Mouse (Mus musculus) lung, postnatal 0 days (tissue): Measurements from ENCODE around the gene Il17a. TPM values are rescaled to one million over a fixed set of nuclear protein-coding genes. Genes with fewer than 3 reads are reported as not detected.
"Not testable (repeated sequence)": the region's sequence is repeated elsewhere in the genome, so short reads cannot be mapped to it uniquely, and the experiment has no call there.

Source experiments
- ATAC-seq: fragments of 200-750 bp; cut with Nextera tagmentation; 2 replicates; pipeline ENCODE4 v1.8.0; 2017; ENCODE audit warnings: moderate library complexity
- DNase-seq: peaks from one replicate; pipeline ENCODE4 v3.0.0-alpha.2; 2016; ENCODE audit warnings: low spot score
- H3K27ac ChIP-seq: fragments of 300-500 bp; sonication (generic); 2 replicates; pipeline ENCODE4 v1.5.1; 2014; ENCODE audit warnings: antibody characterized with exemption, mild to moderate bottlenecking, low read length, mixed read lengths
- H3K27me3 ChIP-seq: fragments of 300-500 bp; sonication (generic); replicated peaks from 2 replicates; pipeline ENCODE4 v1.6.1; 2014; ENCODE audit warnings: low read length, mixed read lengths; ENCODE audit not compliant: insufficient read depth
- H3K36me3 ChIP-seq: fragments of 300-500 bp; sonication (generic); 2 replicates; pipeline ENCODE4 v1.6.1; 2014; ENCODE audit warnings: low read length, mixed read lengths; ENCODE audit not compliant: insufficient read depth
- H3K4me1 ChIP-seq: fragments of 300-500 bp; sonication (generic); 2 replicates; pipeline ENCODE4 v1.6.1; 2014; ENCODE audit warnings: antibody characterized with exemption, low read depth, low read length, mixed read lengths; ENCODE audit not compliant: insufficient read depth
- H3K4me2 ChIP-seq: fragments of 300-500 bp; sonication (generic); replicated peaks from 2 replicates; pipeline ENCODE4 v1.6.1; 2014; ENCODE audit warnings: low read depth, mild to moderate bottlenecking, low read length, moderate library complexity, mixed read lengths
- H3K4me3 ChIP-seq: fragments of 300-500 bp; sonication (generic); 2 replicates; pipeline ENCODE4 v1.5.1; 2014; ENCODE audit warnings: low read depth, low read length
- H3K9ac ChIP-seq: fragments of 300-500 bp; sonication (generic); replicated peaks from 2 replicates; pipeline ENCODE4 v1.6.1; 2014; ENCODE audit warnings: low read depth, mild to moderate bottlenecking
- H3K9me3 ChIP-seq: fragments of 300-500 bp; sonication (generic); 2 replicates; pipeline ENCODE4 v1.6.1; 2016; ENCODE audit warnings: low read length, mixed read lengths
- CTCF ChIP-seq: IDR thresholded peaks from 2 replicates; pipeline ENCODE4 v1.5.1; 2016; ENCODE audit warnings: antibody characterized with exemption, mild to moderate bottlenecking
- EP300 ChIP-seq: IDR thresholded peaks from 2 replicates; pipeline ENCODE4 v1.6.1; 2016; ENCODE audit warnings: antibody characterized with exemption, mild to moderate bottlenecking, control low read depth
- WGBS: fragments of 180-500 bp; shearing (Covaris S2); extraction: QIAGEN DNeasy Blood & Tissue Kit; methylation state at CpG from one replicate; pipeline ENCODE4 v1.1.7; 2014; 5-methylcytosine and 5-hydroxymethylcytosine counted together
- polyA plus RNA-seq: library from polyadenylated mRNA; unstranded; fragments of >200 nt; fragmentation: Nextera tagmentation; extraction: Ambion mirVana; gene quantifications from 2 replicates; pipeline ENCODE4 v1.2.1, GENCODE M21; 2015

Il17a gene
- polyA plus RNA-seq, 1 experiment from 2014 or later: not detected

DNA sequence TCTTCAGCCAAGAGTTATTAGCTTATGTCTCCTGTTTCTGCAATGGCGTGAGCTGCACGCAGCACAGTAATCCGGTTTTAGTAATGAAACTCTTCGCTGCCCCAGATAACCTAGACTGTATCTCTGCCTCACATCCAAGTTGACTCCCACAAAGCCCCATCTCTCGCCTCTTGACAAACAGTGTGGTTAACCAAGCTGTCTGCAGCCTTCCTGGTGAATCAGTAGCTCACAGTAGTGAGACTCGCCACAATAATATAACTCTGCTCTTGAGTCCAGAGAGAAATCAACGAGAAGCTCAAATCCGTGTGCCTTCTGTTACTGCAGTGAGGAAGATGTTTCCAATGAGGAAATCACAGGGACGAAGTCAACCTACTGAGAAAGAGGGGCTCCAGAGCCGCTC is 23.7 kb downstream of the Il17a start:
- H3K9me3 ChIP-seq: no peaks in the 10 kb centered on the region
- H3K27ac ChIP-seq: no peak overlapping the region
- DNase-seq (no peak), ATAC-seq (no peak)
- TF ChIP-seq EP300: no peak
- no peak for TF ChIP-seq CTCF
- no peaks in the 10 kb centered on the region for H3K36me3 ChIP-seq
- no peak overlapping the region for H3K4me3 ChIP-seq
- no peaks in the 10 kb centered on the region for H3K4me1 ChIP-seq
- H3K4me2 ChIP-seq: no peak overlapping the region
- H3K9ac ChIP-seq: no peak overlapping the region
- H3K27me3 ChIP-seq: no peaks in the 10 kb centered on the region
- 74% methylated on average over 10 of the region's 10 CpGs for WGBS

DNA sequence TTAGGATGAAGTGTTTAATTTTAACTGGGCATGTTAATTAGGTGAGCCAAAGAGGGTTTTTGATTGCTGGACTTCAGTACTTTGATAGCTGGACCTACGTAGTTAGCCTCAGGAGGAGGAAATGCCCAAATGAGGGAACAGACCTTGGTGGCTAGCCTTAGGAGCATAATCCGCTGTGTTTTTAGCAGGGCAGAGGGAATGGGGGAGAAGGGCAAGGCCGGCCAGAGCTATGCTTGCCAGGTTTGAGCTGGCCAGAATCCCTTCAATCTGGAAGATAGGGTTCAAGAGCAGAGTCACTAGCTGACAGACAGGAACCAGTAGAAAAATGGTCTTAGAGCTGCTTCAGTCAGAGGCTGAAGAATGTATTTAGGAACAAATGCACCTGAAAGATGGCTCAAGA is 26.9 kb downstream of the Il17a start:
- WGBS: 75% methylated on average over 3 of the region's 3 CpGs
- no peak for DNase-seq
- no peak for TF ChIP-seq EP300
- no peak for TF ChIP-seq CTCF

DNA sequence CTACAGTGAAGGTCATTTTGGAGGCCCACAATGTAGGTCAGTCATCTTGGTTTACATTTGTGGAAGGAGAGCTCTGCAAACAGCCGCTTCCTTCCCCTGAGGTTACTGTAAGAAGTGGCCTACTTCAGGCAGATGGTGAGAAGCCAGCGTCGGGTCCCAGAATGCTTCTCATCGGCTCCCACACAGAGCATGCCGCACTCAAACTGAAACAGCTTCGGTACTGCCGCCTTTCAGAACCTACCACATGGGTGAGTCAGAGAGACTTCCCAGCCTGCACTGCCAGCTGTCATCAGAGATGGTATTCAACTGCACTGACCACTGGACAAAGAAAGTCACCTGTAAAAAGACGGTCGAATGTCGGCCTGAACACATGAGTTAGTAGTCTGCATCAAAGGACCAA is 29.1 kb downstream of the Il17a start:
- Histone ChIP-seq H3K9me3 (no peaks in the 10 kb centered on the region), H3K27me3 (no peaks in the 10 kb centered on the region), H3K4me3 (no peak overlapping the region), H3K9ac (no peak overlapping the region), H3K4me1 (no peaks in the 10 kb centered on the region), H3K36me3 (no peaks in the 10 kb centered on the region), H3K27ac (no peak overlapping the region), H3K4me2 (no peak overlapping the region)
- ATAC-seq (peak; percentile 17; the same call in 1 of the 2 replicates), DNase-seq (no peak)
- WGBS: 64% methylated on average over 10 of the region's 10 CpGs
- TF ChIP-seq CTCF (no peak), EP300 (no peak)

More for the DNA sequence above, 26.9 kb downstream of the Il17a start:
- Histone ChIP-seq H3K9ac (no peak overlapping the region), H3K27me3 (no peaks in the 10 kb centered on the region), H3K4me2 (no peak overlapping the region), H3K36me3 (no peaks in the 10 kb centered on the region), H3K4me3 (no peak overlapping the region), H3K4me1 (no peaks in the 10 kb centered on the region), H3K27ac (no peak overlapping the region), H3K9me3 (no peaks in the 10 kb centered on the region)
- ATAC-seq: no peak

DNA sequence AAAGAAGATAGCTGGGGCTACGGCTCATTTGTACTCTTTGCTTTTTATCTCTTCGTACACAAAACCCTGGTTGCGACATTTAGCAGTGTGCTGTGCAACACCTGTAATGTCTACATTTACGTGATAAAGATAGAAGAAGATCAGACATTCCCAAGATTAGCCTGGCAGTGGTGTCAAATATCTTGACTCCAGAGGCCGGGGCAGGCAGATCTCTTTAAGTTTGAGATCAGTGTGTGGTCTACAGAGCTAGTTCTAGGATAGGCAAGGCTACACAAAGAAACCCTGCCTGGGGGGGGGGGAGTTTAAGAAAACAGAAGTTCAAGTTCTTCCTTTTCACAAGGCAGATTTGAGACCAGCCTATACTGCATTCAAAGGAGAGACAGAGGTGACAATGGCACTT is 29.6 kb downstream of the Il17a start:
- H3K27ac ChIP-seq: no peak overlapping the region
- WGBS: 69% methylated on average over 5 of the region's 5 CpGs
- no peak for TF ChIP-seq CTCF
- no peak for TF ChIP-seq EP300
- no peak overlapping the region for H3K4me2 ChIP-seq
- ATAC-seq (no peak), DNase-seq (no peak)
- H3K9me3 ChIP-seq: no peaks in the 10 kb centered on the region
- no peaks in the 10 kb centered on the region for H3K4me1 ChIP-seq
- no peaks in the 10 kb centered on the region for H3K36me3 ChIP-seq
- no peak overlapping the region for H3K9ac ChIP-seq
- no peaks in the 10 kb centered on the region for H3K27me3 ChIP-seq
- no peak overlapping the region for H3K4me3 ChIP-seq

DNA sequence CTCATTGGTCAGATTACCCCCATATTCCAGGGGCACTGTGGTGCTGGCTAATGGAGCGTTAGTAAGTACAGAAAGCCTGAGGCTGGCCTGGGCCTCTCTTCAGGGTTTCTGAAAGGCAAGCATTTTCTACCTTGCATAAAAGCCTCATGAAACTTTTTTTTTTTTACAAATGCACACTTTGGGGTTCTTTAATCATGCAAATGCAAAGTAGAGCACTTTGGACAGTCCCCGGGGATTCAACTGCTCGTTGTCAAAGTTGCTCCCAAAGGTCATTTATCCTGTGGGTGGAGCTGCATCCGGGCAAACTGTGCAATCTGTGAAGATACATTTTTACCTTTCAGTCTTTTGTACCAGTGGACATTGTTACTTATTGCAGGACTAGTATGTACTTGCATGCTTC is 30.7 kb downstream of the Il17a start:
- TF ChIP-seq CTCF (no peak), EP300 (no peak)
- ATAC-seq: no peak
- 74% methylated on average over 4 of the region's 4 CpGs for WGBS

DNA sequence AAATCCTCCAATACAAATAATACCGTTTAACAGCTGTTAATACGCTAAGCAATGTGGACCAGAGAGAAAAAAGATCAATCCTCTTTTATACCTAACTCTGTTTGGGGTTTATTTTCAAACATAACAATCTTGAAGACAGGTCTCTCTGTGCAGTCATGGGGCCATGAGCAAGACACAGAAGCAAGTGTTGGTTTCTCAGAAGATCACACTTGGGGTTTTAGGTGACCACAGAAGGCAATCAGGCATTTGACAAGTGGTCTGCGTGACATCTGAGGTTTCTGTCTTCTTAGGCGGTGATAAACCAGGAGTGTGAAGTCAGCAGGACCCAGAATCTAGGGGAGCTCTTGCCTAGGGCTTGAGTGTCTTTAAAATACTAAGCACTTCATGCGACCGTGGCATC is 35.8 kb downstream of the Il17a start:
- Histone ChIP-seq H3K4me1 (no peaks in the 10 kb centered on the region), H3K4me2 (no peak overlapping the region), H3K36me3 (no peaks in the 10 kb centered on the region), H3K9me3 (no peaks in the 10 kb centered on the region), H3K27me3 (no peaks in the 10 kb centered on the region), H3K27ac (no peak overlapping the region), H3K4me3 (no peak overlapping the region), H3K9ac (no peak overlapping the region)
- DNase-seq (no peak), ATAC-seq (no peak)
- TF ChIP-seq CTCF (no peak), EP300 (no peak)
- 71% methylated on average over 6 of the region's 6 CpGs for WGBS

More for the DNA sequence above, 30.7 kb downstream of the Il17a start:
- H3K27me3 ChIP-seq: no peaks in the 10 kb centered on the region
- no peak overlapping the region for H3K27ac ChIP-seq
- H3K9me3 ChIP-seq: no peaks in the 10 kb centered on the region
- H3K36me3 ChIP-seq: no peaks in the 10 kb centered on the region
- no peak overlapping the region for H3K9ac ChIP-seq
- no peaks in the 10 kb centered on the region for H3K4me1 ChIP-seq
- no peak for DNase-seq
- no peak overlapping the region for H3K4me3 ChIP-seq
- no peak overlapping the region for H3K4me2 ChIP-seq

DNA sequence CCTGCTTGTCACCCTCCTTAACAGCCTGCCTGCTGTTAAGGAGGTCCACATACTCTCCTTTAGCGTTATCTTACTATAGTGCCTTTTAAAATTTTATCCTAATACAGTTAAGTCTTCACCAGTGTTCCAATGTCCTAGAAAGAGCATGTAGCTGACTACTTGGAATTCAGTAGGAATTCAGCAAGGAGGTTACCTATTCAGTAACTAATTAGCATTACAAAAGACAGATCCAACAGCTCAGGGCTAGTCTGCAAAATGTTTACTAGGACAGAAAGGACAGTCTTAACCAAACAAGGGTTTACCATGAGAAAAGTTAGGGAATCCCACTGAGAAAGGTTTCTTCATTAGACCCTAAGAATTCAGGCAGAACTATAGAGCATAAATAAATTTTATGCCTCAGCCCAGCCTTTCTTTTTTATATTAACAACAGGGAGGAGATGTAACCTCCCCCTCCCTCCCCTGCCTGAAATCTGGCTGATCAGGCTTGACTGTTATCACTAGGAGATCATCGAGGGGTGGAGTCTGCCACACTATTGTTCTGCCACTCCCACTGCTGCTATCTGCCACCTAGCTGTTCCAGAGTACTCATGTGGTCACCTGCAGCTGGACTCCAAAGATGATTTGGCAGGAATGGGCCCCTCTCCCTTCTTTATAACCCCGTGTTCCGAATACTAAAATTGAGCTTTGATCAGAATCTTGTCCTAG is 43.5 kb downstream of the Il17a start:
- not testable (repeated sequence) for DNase-seq, H3K4me2 ChIP-seq, H3K4me3 ChIP-seq, ATAC-seq, H3K9ac ChIP-seq, H3K4me1 ChIP-seq, H3K27me3 ChIP-seq, H3K27ac ChIP-seq, H3K36me3 ChIP-seq, H3K9me3 ChIP-seq
- WGBS: 79% methylated on average over 4 of the region's 4 CpGs
